Mouse (Mus musculus) frontal cortex, postnatal 36 days (tissue): ENCODE measurements around the gene F8a.
A peak's percentile ranks its signal among the peaks of the same experiment; 100 is the strongest.
"Not testable (repeated sequence)": the region's sequence is repeated elsewhere in the genome, so short reads cannot be mapped to it uniquely, and the experiment has no call there.

Source experiments
- DNase-seq, 2 experiments: peaks; one replicate each; pipeline ENCODE4 v3.0.0; 2022; ENCODE audit warnings: low spot score in 2 of 2

The F8a gene

DNA sequence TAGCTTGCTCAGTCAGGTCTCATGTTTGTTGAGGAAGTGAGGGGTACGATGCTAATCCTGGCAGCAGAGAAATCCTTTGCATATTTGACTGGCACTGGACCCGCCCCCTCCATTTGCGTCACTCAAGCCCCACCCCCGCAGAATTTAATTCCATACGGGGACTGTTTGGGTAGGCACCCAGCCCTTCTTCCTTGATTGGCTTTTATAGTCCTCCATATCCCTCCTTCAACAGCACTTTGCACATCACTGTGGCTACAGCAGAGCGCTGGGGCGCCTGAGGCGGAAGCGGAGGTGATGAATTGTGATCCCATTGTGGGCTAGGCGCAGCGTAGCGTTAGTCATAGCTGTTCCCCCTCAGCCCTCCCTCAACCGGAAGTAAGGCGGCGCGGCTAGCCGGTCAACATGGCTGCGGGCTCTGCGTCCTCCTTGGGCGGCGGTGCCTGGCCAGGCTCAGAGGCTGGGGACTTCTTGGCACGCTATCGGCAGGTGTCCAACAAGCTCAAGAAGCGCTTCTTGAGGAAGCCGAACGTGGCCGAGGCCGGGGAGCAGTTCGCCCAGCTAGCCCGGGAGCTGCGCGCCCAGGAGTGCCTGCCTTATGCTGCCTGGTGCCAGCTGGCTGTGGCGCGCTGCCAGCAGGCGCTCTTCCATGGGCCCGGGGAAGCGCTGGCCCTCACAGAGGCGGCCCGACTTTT is at the start of gene F8a:
F8a (plus strand) TSS at position 378 of the 692 bp plus-strand sequence.
- DNase-seq = peak; percentile 66 to 78

DNA sequence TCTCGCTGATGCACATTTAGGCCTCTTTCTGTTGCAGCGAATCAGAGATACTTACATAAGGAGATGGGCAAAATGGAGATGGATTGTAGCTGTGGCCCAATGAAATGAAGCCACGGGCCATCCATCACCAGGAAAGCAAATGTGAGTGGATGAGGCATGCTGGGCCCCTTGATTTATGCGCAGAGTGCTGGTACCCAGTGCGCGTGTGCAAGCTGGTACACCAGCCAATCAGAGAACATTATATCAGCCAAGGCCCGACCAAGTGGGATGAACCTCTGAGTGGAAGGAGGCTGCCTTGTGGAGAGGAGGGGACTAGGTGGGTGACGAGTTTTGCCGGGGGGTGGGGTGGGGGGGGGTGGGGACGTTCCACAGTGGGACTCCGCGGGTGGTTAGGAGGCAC is 36.2 kb upstream of the F8a start, which contains the start of gene Xlr3b:
Xlr3b (plus strand) TSS at position 274 of the 400 bp plus-strand sequence.
- DNase-seq = peak in 1 of 2 experiments; percentile 0

DNA sequence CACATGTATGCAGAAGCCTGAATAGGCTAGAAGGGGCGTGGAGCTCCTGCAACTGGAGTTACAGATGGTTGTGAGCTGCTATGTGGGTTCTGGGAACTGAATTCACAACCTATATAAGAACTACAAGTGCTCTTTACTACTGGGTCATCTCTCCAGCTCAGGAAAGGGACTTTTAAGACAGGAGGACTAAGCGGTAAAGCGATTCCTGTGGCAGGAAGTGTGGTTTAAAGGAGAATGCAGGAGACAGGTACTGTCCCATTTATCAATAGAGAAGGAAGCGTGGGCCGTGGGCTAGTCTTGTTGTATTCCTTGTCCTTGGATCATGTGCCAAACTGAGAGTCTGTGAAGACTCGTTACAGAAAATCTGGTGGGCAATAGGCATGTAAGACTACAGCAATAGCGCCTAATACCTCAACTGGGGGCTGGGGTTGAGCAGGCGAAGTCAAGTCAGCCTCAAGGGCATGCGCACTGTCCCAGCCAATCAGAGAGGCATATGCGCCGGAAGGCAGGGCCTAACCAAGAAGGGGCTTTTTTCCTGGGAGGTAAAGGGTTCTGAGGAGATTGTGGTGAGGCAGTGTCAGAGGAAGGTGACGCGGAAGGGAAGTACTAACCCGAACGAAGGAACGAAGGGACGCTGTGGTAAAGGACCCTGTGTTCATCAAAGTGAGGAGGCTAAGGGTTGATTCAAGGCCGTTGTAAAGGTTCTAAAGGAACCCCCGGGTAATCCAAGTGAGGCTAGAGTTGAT is 14.1 kb upstream of the F8a start, which contains the start of gene Xlr4b:
Xlr4b (plus strand) TSS at position 515 of the 746 bp plus-strand sequence.
- DNase-seq = not testable (repeated sequence)

DNA sequence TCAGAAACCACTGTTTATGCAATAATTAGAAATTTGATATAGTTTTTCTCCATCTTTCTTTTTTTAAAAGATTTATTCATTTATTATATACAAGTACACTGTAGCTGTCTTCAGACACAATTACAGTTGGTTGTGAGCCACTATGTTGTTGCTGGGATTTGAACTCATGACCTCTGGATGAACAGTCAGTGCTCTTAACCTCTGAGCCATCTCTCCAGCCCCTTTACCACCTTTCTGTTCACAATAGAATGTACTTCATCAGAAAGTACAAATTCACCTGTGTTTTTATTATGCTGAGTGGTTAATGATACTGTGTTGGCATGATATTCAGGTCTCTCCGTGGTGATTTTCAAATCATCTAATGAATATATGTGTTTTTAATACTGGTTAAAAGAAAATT is 2.7 kb upstream of the F8a start:
- no peak for DNase-seq

DNA sequence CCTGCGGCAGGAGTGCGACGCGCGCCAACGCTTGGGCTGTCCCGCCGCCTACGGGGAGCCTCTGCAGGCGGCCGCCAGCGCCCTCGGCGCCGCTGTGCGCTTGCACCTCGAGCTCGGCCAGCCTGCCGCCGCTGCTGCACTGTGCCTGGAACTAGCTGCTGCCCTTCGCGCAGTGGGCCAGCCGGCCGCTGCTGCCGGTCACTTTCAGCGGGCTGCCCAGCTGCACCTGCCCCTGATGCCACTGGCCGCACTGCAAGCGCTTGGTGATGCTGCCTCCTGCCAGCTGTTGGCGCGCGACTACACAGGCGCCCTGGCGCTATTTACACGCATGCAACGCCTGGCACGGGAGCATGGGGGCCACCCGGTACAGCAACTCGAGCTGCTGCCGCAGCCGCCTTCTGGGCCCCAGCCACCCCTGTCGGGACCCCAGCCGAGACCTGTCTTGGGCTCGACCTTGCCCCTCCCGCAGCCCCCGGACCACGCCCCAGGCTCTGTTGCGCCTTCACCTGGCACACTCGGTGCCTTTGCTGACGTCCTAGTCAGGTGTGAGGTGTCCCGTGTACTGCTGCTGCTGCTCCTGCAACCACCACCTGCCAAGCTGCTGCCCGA is 619 bp downstream of the F8a start:
- peak; percentile 54 to 57 for DNase-seq

DNA sequence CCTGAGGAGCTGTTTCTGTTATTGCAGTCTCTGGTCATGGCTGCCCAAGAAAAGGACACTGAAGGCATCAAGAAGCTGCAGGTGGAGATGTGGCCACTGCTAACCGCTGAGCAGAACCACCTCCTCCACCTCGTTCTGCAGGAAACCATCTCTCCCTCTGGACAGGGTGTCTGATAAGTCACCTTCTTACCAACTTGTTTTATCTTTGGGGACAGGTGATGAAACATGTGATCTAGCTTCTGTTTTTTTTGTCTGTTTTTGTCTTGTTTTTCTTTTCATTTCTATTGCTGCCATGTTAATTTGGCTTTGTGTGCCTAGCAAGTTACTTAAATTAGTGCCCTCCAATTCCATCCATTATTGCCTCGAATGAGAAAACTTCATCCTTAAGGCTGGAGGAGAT is 1.2 kb downstream of the F8a start:
- no peak for DNase-seq

DNA sequence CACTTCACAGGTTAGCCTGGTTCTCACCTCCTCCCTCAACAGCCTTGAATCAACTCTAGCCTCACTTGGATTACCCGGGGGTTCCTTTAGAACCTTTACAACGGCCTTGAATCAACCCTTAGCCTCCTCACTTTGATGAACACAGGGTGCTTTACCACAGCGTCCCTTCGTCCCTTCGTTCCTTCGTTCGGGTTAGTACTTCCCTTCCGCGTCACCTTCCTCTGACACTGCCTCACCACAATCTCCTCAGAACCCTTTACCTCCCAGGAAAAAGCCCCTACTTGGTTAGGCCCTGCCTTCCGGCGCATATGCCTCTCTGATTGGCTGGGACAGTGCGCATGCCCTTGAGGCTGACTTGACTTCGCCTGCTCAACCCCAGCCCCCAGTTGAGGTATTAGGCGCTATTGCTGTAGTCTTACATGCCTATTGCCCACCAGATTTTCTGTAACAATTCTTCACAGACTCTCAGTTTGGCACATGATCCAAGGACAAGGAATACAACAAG is 14.8 kb downstream of the F8a start, which contains the start of gene Xlr4c:
Xlr4c (minus strand) TSS at position 310 of the 505 bp plus-strand sequence.
- DNase-seq = not testable (repeated sequence)

DNA sequence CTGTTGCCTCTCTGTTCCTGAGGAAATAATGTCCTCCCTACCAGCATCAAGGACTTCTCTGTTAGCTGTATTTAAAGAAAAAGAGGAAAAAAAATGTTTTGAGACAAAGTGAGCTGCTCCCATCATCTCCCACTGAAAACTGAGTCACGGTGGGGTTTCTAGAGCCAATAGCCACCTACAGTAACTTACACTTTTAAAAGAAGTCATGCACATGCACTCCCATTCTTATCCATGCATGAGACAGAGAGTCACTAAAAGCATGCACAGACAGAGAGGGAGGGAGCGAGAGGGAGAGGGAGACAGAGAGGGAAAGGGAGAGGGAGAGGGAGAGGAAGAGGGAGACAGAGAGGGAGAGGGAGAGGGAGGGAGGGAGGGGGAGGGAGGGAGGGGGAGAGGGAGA is 34.3 kb downstream of the F8a start:
- DNase-seq = peak in 1 of 2 experiments; percentile 2

DNA sequence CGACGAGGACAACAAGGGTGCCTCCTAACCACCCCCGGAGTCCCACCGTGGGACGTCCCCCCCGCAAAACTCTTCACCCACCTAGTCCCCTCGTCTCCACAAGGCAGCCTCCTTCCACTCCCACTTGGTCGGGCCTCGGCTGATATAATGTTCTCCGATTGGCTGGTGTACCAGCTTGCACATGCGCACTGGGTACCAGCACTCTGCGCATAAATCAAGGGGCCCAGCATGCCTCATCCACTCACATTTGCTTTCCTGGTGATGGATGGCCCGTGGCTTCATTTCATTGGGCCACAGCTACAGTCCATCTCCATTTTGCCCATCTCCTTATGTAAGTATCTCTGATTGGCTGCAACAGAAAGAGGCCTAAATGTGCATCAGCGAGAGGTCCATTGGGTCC is 37.2 kb downstream of the F8a start, which contains the start of gene Xlr3c:
Xlr3c (minus strand) TSS at position 121 of the 400 bp plus-strand sequence.
- not testable (repeated sequence) for DNase-seq
